Mouse (Mus musculus): ENCODE measurements around the gene Gm45062. TPM values are rescaled to one million over a fixed set of nuclear protein-coding genes. Genes with fewer than 3 reads are reported as not detected.

The Gm45062 gene
- polyA plus RNA-seq, 1 experiment from 2014 or later = 16.2 TPM

GRCm38 (mm10) chr6:8462447-8462846 lies 203.2 kb downstream of the Gm45062 start:
- no peaks in the 10 kb centered on the region for H3K9me3 ChIP-seq
- H3K27me3 ChIP-seq = no peaks in the 10 kb centered on the region
- ATAC-seq (ENCODE audit: insufficient number of reproducible peaks, insufficient read depth, low FRiP score, low TSS enrichment, low read depth) = no peak
- H3K36me3 ChIP-seq = no peaks in the 10 kb centered on the region
- H3K4me3 ChIP-seq (replicated peaks) = no peak overlapping the region
- H3K9ac ChIP-seq (replicated peaks) = no peak overlapping the region
- peaks cover 3% of the 10 kb centered on the region for H3K4me1 ChIP-seq (replicated peaks)
- WGBS = 86% methylated on average over 2 of the region's 2 CpGs
- no peak overlapping the region for H3K27ac ChIP-seq
- no peak overlapping the region for H3K4me2 ChIP-seq

GRCm38 (mm10) chr6:8465388-8465787 lies 206.1 kb downstream of the Gm45062 start:
- 56% methylated on average over 1 of the region's 1 CpGs for WGBS
- Histone ChIP-seq H3K36me3 (no peaks in the 10 kb centered on the region), H3K27me3 (no peaks in the 10 kb centered on the region), H3K4me1 (replicated peaks) (peaks cover 3% of the 10 kb centered on the region), H3K27ac (no peak overlapping the region), H3K4me3 (replicated peaks) (no peak overlapping the region), H3K9me3 (no peaks in the 10 kb centered on the region), H3K9ac (replicated peaks) (no peak overlapping the region), H3K4me2 (no peak overlapping the region)
- ATAC-seq (ENCODE audit: insufficient number of reproducible peaks, insufficient read depth, low FRiP score, low TSS enrichment, low read depth) = no peak

- no peak overlapping the region for H3K4me2 ChIP-seq
- no peak for ATAC-seq (ENCODE audit: insufficient number of reproducible peaks, insufficient read depth, low FRiP score, low TSS enrichment, low read depth)
- WGBS = 81% methylated on average over 5 of the region's 5 CpGs
- peak overlapping the region; percentile 42; the same call in 1 of the 2 replicates for H3K27ac ChIP-seq
- H3K4me1 ChIP-seq (replicated peaks) = peaks cover 3% of the 10 kb centered on the region
- H3K9me3 ChIP-seq = no peaks in the 10 kb centered on the region
- no peaks in the 10 kb centered on the region for H3K27me3 ChIP-seq
- H3K9ac ChIP-seq (replicated peaks) = no peak overlapping the region
- H3K4me3 ChIP-seq (replicated peaks) = no peak overlapping the region
- no peaks in the 10 kb centered on the region for H3K36me3 ChIP-seq
Measured at GRCm38 (mm10) chr6:8465985-8466384, 206.7 kb downstream of the Gm45062 start.

GRCm38 (mm10) chr6:8467667-8468337 lies 208.6 kb downstream of the Gm45062 start:
- Histone ChIP-seq H3K9me3 (no peaks in the 10 kb centered on the region), H3K27ac (no peak overlapping the region), H3K36me3 (no peaks in the 10 kb centered on the region), H3K27me3 (no peaks in the 10 kb centered on the region), H3K4me1 (replicated peaks) (peaks cover 3% of the 10 kb centered on the region), H3K4me2 (no peak overlapping the region), H3K4me3 (replicated peaks) (no peak overlapping the region), H3K9ac (replicated peaks) (no peak overlapping the region)
- ATAC-seq (ENCODE audit: insufficient number of reproducible peaks, insufficient read depth, low FRiP score, low TSS enrichment, low read depth) = no peak
- 74% methylated on average over 10 of the region's 10 CpGs for WGBS

GRCm38 (mm10) chr6:8469918-8470317 lies 210.7 kb downstream of the Gm45062 start:
- Histone ChIP-seq H3K4me3 (replicated peaks) (no peak overlapping the region), H3K27me3 (no peaks in the 10 kb centered on the region), H3K9ac (replicated peaks) (no peak overlapping the region), H3K9me3 (no peaks in the 10 kb centered on the region), H3K27ac (no peak overlapping the region), H3K4me2 (no peak overlapping the region), H3K4me1 (replicated peaks) (peaks cover 3% of the 10 kb centered on the region), H3K36me3 (no peaks in the 10 kb centered on the region)
- 90% methylated on average over 3 of the region's 3 CpGs for WGBS
- no peak for ATAC-seq (ENCODE audit: insufficient number of reproducible peaks, insufficient read depth, low FRiP score, low TSS enrichment, low read depth)

- no peaks in the 10 kb centered on the region for H3K36me3 ChIP-seq
- no peak overlapping the region for H3K27ac ChIP-seq
- H3K9ac ChIP-seq (replicated peaks) = no peak overlapping the region
- no peak overlapping the region for H3K4me3 ChIP-seq (replicated peaks)
- WGBS = 89% methylated on average over 3 of the region's 3 CpGs
- H3K27me3 ChIP-seq = no peaks in the 10 kb centered on the region
- ATAC-seq (ENCODE audit: insufficient number of reproducible peaks, insufficient read depth, low FRiP score, low TSS enrichment, low read depth) = no peak
- no peaks in the 10 kb centered on the region for H3K4me1 ChIP-seq (replicated peaks)
- no peak overlapping the region for H3K4me2 ChIP-seq
- no peaks in the 10 kb centered on the region for H3K9me3 ChIP-seq
Measured at GRCm38 (mm10) chr6:8472125-8472524, 212.9 kb downstream of the Gm45062 start.

GRCm38 (mm10) chr6:8472915-8473314 lies 213.7 kb downstream of the Gm45062 start:
- H3K4me1 ChIP-seq (replicated peaks) = no peaks in the 10 kb centered on the region

GRCm38 (mm10) chr6:8473498-8473897 lies 214.2 kb downstream of the Gm45062 start:
- 58% methylated on average over 5 of the region's 5 CpGs for WGBS

More at GRCm38 (mm10) chr6:8472915-8473314, 213.7 kb downstream of the Gm45062 start:
- Histone ChIP-seq H3K27ac (no peak overlapping the region), H3K4me2 (no peak overlapping the region), H3K9me3 (no peaks in the 10 kb centered on the region), H3K27me3 (no peaks in the 10 kb centered on the region), H3K9ac (replicated peaks) (no peak overlapping the region), H3K36me3 (no peaks in the 10 kb centered on the region), H3K4me3 (replicated peaks) (no peak overlapping the region)
- no peak for ATAC-seq (ENCODE audit: insufficient number of reproducible peaks, insufficient read depth, low FRiP score, low TSS enrichment, low read depth)
- 53% methylated on average over 5 of the region's 5 CpGs for WGBS

GRCm38 (mm10) chr6:8474316-8474715 lies 215.1 kb downstream of the Gm45062 start:
- WGBS = 83% methylated on average over 3 of the region's 3 CpGs
- H3K9me3 ChIP-seq = no peaks in the 10 kb centered on the region
- no peak overlapping the region for H3K9ac ChIP-seq (replicated peaks)
- H3K36me3 ChIP-seq = no peaks in the 10 kb centered on the region
- no peak overlapping the region for H3K27ac ChIP-seq
- H3K4me3 ChIP-seq (replicated peaks) = no peak overlapping the region
- peaks cover 6% of the 10 kb centered on the region; the same call in 1 of the 2 replicates for H3K4me1 ChIP-seq (replicated peaks)
- no peaks in the 10 kb centered on the region for H3K27me3 ChIP-seq
- no peak for ATAC-seq (ENCODE audit: insufficient number of reproducible peaks, insufficient read depth, low FRiP score, low TSS enrichment, low read depth)
- no peak overlapping the region for H3K4me2 ChIP-seq

More at GRCm38 (mm10) chr6:8473498-8473897, 214.2 kb downstream of the Gm45062 start:
- no peak for ATAC-seq (ENCODE audit: insufficient number of reproducible peaks, insufficient read depth, low FRiP score, low TSS enrichment, low read depth)
- H3K36me3 ChIP-seq = no peaks in the 10 kb centered on the region
- no peak overlapping the region for H3K4me3 ChIP-seq (replicated peaks)
- H3K9ac ChIP-seq (replicated peaks) = no peak overlapping the region
- H3K27ac ChIP-seq = no peak overlapping the region
- H3K4me2 ChIP-seq = no peak overlapping the region
- no peaks in the 10 kb centered on the region for H3K27me3 ChIP-seq
- no peaks in the 10 kb centered on the region for H3K4me1 ChIP-seq (replicated peaks)
- H3K9me3 ChIP-seq = no peaks in the 10 kb centered on the region

GRCm38 (mm10) chr6:8474820-8475219 lies 215.6 kb downstream of the Gm45062 start:
- Histone ChIP-seq H3K9me3 (no peaks in the 10 kb centered on the region), H3K9ac (replicated peaks) (no peak overlapping the region), H3K27me3 (no peaks in the 10 kb centered on the region), H3K27ac (no peak overlapping the region), H3K4me3 (replicated peaks) (no peak overlapping the region), H3K4me2 (no peak overlapping the region), H3K36me3 (no peaks in the 10 kb centered on the region), H3K4me1 (replicated peaks) (peaks cover 6% of the 10 kb centered on the region; the same call in 1 of the 2 replicates)
- ATAC-seq (ENCODE audit: insufficient number of reproducible peaks, insufficient read depth, low FRiP score, low TSS enrichment, low read depth) = peak; percentile 56; the same call in 1 of the 2 replicates
- 85% methylated on average over 4 of the region's 4 CpGs for WGBS

- 29% methylated on average over 1 of the region's 1 CpGs for WGBS
- no peak for ATAC-seq (ENCODE audit: insufficient number of reproducible peaks, insufficient read depth, low FRiP score, low TSS enrichment, low read depth)
- Histone ChIP-seq H3K4me3 (replicated peaks) (no peak overlapping the region), H3K36me3 (no peaks in the 10 kb centered on the region), H3K27me3 (no peaks in the 10 kb centered on the region), H3K4me2 (no peak overlapping the region), H3K9me3 (no peaks in the 10 kb centered on the region), H3K4me1 (replicated peaks) (peaks cover 6% of the 10 kb centered on the region; the same call in 1 of the 2 replicates), H3K27ac (no peak overlapping the region), H3K9ac (replicated peaks) (no peak overlapping the region)
Measured at GRCm38 (mm10) chr6:8479176-8479575, 219.9 kb downstream of the Gm45062 start.

All from limb, embryonic 12.5 days (tissue).